Mouse (Mus musculus): ENCODE measurements around the gene Cnbd2. TPM values are rescaled to one million over a fixed set of nuclear protein-coding genes. Genes with fewer than 3 reads are reported as not detected.

The Cnbd2 gene
- polyA plus RNA-seq, 1 experiment from 2014 or later, result 2.9 TPM

GRCm38 (mm10) chr2:156349286-156349848 lies 37.3 kb downstream of the Cnbd2 start:
- Histone ChIP-seq H3K36me3 (ENCODE audit: control insufficient read depth, insufficient read depth, low read length) (no peaks in the 10 kb centered on the region), H3K4me3 (ENCODE audit: low read depth, low read length) (no peak overlapping the region), H3K4me1 (replicated peaks; ENCODE audit: control insufficient read depth, insufficient read depth, low read length) (no peaks in the 10 kb centered on the region), H3K9me3 (ENCODE audit: control insufficient read depth, low read length) (no peaks in the 10 kb centered on the region), H3K27ac (ENCODE audit: low read depth, low read length) (no peak overlapping the region), H3K4me2 (no peak overlapping the region), H3K27me3 (replicated peaks; ENCODE audit: control insufficient read depth, insufficient read depth, low read length) (no peaks in the 10 kb centered on the region), H3K9ac (ENCODE audit: low read depth, low read length) (no peak overlapping the region)
- no peak for DNase-seq (ENCODE audit: low spot score)
- 90% methylated on average over 4 of the region's 4 CpGs for WGBS
- ATAC-seq (replicated peaks; ENCODE audit: low FRiP score), result no peak

DNA sequence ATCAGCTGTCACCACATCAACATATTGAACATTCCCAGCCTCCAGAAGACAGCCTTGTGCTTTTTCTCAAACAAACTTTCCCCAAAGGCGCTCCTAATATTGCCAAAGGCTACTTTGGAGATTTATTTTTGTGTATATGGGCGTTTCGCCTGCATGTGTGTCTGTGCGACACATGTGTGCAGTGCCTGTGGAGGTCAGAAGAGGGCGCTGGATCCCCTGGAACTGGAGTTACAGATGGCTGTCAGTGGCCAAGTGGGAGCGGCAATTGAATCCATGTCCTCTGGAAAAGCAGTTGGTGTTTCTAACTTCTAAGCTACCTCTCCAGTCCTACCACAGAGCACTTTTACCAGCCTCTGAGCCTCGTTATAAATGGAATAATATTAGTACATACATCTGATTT lies 39.1 kb downstream of the Cnbd2 start:
- no peaks in the 10 kb centered on the region for H3K4me1 ChIP-seq (replicated peaks; ENCODE audit: control insufficient read depth, insufficient read depth, low read length)
- no peak for ATAC-seq (replicated peaks; ENCODE audit: low FRiP score)
- WGBS, result 79% methylated on average over 7 of the region's 7 CpGs
- no peaks in the 10 kb centered on the region for H3K27me3 ChIP-seq (replicated peaks; ENCODE audit: control insufficient read depth, insufficient read depth, low read length)
- no peak overlapping the region for H3K4me2 ChIP-seq
- H3K9ac ChIP-seq (ENCODE audit: low read depth, low read length), result no peak overlapping the region
- DNase-seq (ENCODE audit: low spot score), result no peak
- H3K4me3 ChIP-seq (ENCODE audit: low read depth, low read length), result no peak overlapping the region
- no peaks in the 10 kb centered on the region for H3K36me3 ChIP-seq (ENCODE audit: control insufficient read depth, insufficient read depth, low read length)
- no peak overlapping the region for H3K27ac ChIP-seq (ENCODE audit: low read depth, low read length)
- H3K9me3 ChIP-seq (ENCODE audit: control insufficient read depth, low read length), result no peaks in the 10 kb centered on the region

- WGBS, result 66% methylated on average over 8 of the region's 8 CpGs
- no peaks in the 10 kb centered on the region for H3K9me3 ChIP-seq (ENCODE audit: control insufficient read depth, low read length)
- no peak overlapping the region for H3K4me2 ChIP-seq
- H3K4me1 ChIP-seq (replicated peaks; ENCODE audit: control insufficient read depth, insufficient read depth, low read length), result no peaks in the 10 kb centered on the region
- no peak overlapping the region for H3K9ac ChIP-seq (ENCODE audit: low read depth, low read length)
- no peaks in the 10 kb centered on the region for H3K36me3 ChIP-seq (ENCODE audit: control insufficient read depth, insufficient read depth, low read length)
- no peak overlapping the region for H3K27ac ChIP-seq (ENCODE audit: low read depth, low read length)
- ATAC-seq (replicated peaks; ENCODE audit: low FRiP score) (no peak), DNase-seq (ENCODE audit: low spot score) (no peak)
- no peak overlapping the region for H3K4me3 ChIP-seq (ENCODE audit: low read depth, low read length)
- H3K27me3 ChIP-seq (replicated peaks; ENCODE audit: control insufficient read depth, insufficient read depth, low read length), result no peaks in the 10 kb centered on the region
Measured at GRCm38 (mm10) chr2:156352413-156353165, 40.5 kb downstream of the Cnbd2 start.

DNA sequence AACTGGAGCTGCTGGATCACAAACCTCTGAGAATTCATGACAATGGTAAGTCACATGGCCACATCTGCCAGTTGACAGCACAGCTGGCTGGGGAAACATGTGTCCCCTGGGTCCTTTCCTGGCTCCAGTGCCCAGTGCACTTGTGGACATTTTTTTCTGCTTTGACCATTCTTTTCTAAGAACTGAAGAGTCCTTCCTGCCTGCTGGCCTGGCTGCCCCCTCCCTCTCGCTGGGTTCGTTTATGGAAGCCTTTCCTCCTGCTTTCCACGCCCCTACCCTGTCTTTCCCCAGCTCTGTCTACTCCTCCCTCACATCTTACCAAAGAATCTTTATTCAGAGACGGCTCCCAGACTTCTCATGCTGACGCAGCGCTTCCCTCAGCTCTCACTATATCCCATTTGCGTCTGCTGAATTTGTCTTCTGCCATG lies 41.2 kb downstream of the Cnbd2 start:
- H3K4me3 ChIP-seq (ENCODE audit: low read depth, low read length), result no peak overlapping the region
- no peak for ATAC-seq (replicated peaks; ENCODE audit: low FRiP score)

DNA sequence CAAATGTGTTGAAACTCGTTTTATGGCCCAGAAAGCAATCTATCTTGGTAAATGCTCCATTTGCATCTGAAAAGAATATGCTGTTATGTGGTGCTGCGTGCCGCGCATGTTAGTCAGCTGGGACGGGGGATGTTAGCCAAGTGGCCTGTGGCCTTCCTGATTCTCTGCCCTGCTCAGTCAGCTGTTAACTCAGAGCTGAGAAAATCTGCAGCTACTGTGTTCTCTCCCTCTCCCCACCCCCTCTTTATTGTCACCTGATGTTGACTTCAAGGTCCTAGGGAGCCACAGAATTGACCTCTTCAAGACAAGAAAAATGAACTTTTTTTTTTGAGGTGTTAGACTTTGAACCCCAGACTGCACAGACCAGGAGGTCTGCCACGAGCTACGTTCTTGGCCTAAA lies 43.9 kb downstream of the Cnbd2 start:
- H3K4me1 ChIP-seq (replicated peaks; ENCODE audit: control insufficient read depth, insufficient read depth, low read length), result no peaks in the 10 kb centered on the region
- H3K27me3 ChIP-seq (replicated peaks; ENCODE audit: control insufficient read depth, insufficient read depth, low read length), result no peaks in the 10 kb centered on the region
- WGBS, result 81% methylated on average over 7 of the region's 7 CpGs
- H3K36me3 ChIP-seq (ENCODE audit: control insufficient read depth, insufficient read depth, low read length), result no peaks in the 10 kb centered on the region
- H3K9ac ChIP-seq (ENCODE audit: low read depth, low read length), result no peak overlapping the region
- no peak overlapping the region for H3K4me2 ChIP-seq
- no peak for ATAC-seq (replicated peaks; ENCODE audit: low FRiP score)
- no peaks in the 10 kb centered on the region for H3K9me3 ChIP-seq (ENCODE audit: control insufficient read depth, low read length)
- DNase-seq (ENCODE audit: low spot score), result no peak
- H3K4me3 ChIP-seq (ENCODE audit: low read depth, low read length), result no peak overlapping the region
- no peak overlapping the region for H3K27ac ChIP-seq (ENCODE audit: low read depth, low read length)

More for the DNA sequence above, 41.2 kb downstream of the Cnbd2 start:
- Histone ChIP-seq H3K9ac (ENCODE audit: low read depth, low read length) (no peak overlapping the region), H3K27me3 (replicated peaks; ENCODE audit: control insufficient read depth, insufficient read depth, low read length) (no peaks in the 10 kb centered on the region), H3K4me1 (replicated peaks; ENCODE audit: control insufficient read depth, insufficient read depth, low read length) (no peaks in the 10 kb centered on the region), H3K36me3 (ENCODE audit: control insufficient read depth, insufficient read depth, low read length) (no peaks in the 10 kb centered on the region), H3K9me3 (ENCODE audit: control insufficient read depth, low read length) (no peaks in the 10 kb centered on the region), H3K27ac (ENCODE audit: low read depth, low read length) (no peak overlapping the region), H3K4me2 (no peak overlapping the region; the same call in 1 of the 2 replicates)
- 57% methylated on average over 7 of the region's 7 CpGs for WGBS
- DNase-seq (ENCODE audit: low spot score), result no peak

DNA sequence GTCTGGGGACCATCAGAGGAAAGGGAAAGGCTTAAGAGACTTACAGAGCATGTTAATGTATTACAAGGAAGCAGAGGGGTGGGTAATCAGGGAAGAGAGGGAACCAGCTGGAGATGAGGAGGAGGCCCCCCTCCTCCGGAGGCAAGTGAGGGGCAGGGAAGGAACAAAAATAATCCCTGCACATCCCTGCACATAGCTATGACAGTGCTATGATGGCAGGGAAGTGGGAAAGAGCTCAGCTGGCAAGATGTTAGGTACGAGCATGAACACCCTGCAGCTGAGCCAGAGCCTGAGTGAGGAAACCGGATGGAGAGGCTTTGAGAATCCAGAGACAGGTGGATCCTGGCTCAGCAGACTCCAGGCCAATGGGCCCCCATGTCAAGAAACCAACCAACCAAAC lies 56.4 kb downstream of the Cnbd2 start:
- no peaks in the 10 kb centered on the region for H3K4me1 ChIP-seq (replicated peaks; ENCODE audit: control insufficient read depth, insufficient read depth, low read length)
- no peaks in the 10 kb centered on the region for H3K27me3 ChIP-seq (replicated peaks; ENCODE audit: control insufficient read depth, insufficient read depth, low read length)
- no peaks in the 10 kb centered on the region for H3K9me3 ChIP-seq (ENCODE audit: control insufficient read depth, low read length)
- no peak overlapping the region for H3K4me2 ChIP-seq
- ATAC-seq (replicated peaks; ENCODE audit: low FRiP score) (no peak), DNase-seq (ENCODE audit: low spot score) (no peak)
- H3K4me3 ChIP-seq (ENCODE audit: low read depth, low read length), result no peak overlapping the region
- H3K9ac ChIP-seq (ENCODE audit: low read depth, low read length), result no peak overlapping the region
- WGBS, result 69% methylated on average over 3 of the region's 3 CpGs
- H3K36me3 ChIP-seq (ENCODE audit: control insufficient read depth, insufficient read depth, low read length), result no peaks in the 10 kb centered on the region
- no peak overlapping the region for H3K27ac ChIP-seq (ENCODE audit: low read depth, low read length)

DNA sequence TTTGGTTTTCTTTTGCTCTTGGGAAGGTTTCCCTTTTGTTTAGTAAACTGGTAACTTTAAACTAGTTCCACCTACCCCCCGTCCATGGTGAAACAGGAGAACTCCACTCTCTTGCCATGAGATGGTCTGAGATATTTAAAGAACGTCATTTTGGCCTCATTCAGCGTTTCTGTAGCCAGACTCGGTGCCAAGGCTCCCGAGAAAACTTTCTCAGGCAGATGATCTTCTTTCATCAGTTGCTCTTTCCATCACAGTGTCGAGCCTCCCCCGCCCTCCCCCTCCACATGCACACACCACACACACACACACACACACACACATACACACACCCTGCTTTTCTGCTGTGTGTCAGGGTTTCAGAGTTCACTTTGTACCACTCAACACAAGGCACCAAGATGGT lies 58.8 kb downstream of the Cnbd2 start:
- no peak overlapping the region for H3K27ac ChIP-seq (ENCODE audit: low read depth, low read length)
- no peak for ATAC-seq (replicated peaks; ENCODE audit: low FRiP score)
- 79% methylated on average over 7 of the region's 7 CpGs for WGBS

DNA sequence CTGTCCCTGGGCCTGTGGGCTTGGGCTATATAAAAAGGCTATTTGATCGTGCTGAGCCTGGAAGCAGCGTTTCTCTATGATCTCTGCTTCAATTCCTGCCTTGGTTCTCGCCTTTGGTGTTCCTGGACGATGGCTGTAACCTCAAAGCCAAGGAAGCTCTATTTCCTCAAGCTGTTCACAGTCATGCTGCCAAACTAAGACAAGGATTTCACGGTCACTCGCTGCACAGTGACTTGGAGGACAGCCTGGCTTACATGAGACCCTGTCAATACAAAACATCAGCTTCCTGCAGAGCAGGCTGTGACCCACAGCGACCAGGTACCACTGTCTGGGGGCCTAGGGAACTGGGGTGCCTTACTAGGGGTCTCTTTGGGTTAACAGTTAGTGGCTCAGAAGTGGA lies 64.9 kb downstream of the Cnbd2 start:
- Histone ChIP-seq H3K4me2 (no peak overlapping the region), H3K36me3 (ENCODE audit: control insufficient read depth, insufficient read depth, low read length) (no peaks in the 10 kb centered on the region), H3K9ac (ENCODE audit: low read depth, low read length) (no peak overlapping the region), H3K4me1 (replicated peaks; ENCODE audit: control insufficient read depth, insufficient read depth, low read length) (no peaks in the 10 kb centered on the region), H3K27ac (ENCODE audit: low read depth, low read length) (no peak overlapping the region), H3K27me3 (replicated peaks; ENCODE audit: control insufficient read depth, insufficient read depth, low read length) (no peaks in the 10 kb centered on the region), H3K4me3 (ENCODE audit: low read depth, low read length) (no peak overlapping the region), H3K9me3 (ENCODE audit: control insufficient read depth, low read length) (no peaks in the 10 kb centered on the region)
- DNase-seq (ENCODE audit: low spot score) (no peak), ATAC-seq (replicated peaks; ENCODE audit: low FRiP score) (no peak)
- 80% methylated on average over 7 of the region's 7 CpGs for WGBS

More for the DNA sequence above, 58.8 kb downstream of the Cnbd2 start:
- no peaks in the 10 kb centered on the region for H3K4me1 ChIP-seq (replicated peaks; ENCODE audit: control insufficient read depth, insufficient read depth, low read length)
- no peak overlapping the region for H3K4me2 ChIP-seq
- no peaks in the 10 kb centered on the region for H3K27me3 ChIP-seq (replicated peaks; ENCODE audit: control insufficient read depth, insufficient read depth, low read length)
- H3K9me3 ChIP-seq (ENCODE audit: control insufficient read depth, low read length), result no peaks in the 10 kb centered on the region
- no peak for DNase-seq (ENCODE audit: low spot score)
- no peak overlapping the region for H3K4me3 ChIP-seq (ENCODE audit: low read depth, low read length)
- no peaks in the 10 kb centered on the region for H3K36me3 ChIP-seq (ENCODE audit: control insufficient read depth, insufficient read depth, low read length)
- H3K9ac ChIP-seq (ENCODE audit: low read depth, low read length), result no peak overlapping the region

GRCm38 (mm10) chr2:156379929-156380328 lies 67.8 kb downstream of the Cnbd2 start:
- no peaks in the 10 kb centered on the region for H3K36me3 ChIP-seq (ENCODE audit: control insufficient read depth, insufficient read depth, low read length)
- 91% methylated on average over 10 of the region's 10 CpGs for WGBS
- H3K4me2 ChIP-seq, result no peak overlapping the region
- no peak overlapping the region for H3K9ac ChIP-seq (ENCODE audit: low read depth, low read length)
- no peak overlapping the region for H3K27ac ChIP-seq (ENCODE audit: low read depth, low read length)
- no peaks in the 10 kb centered on the region for H3K9me3 ChIP-seq (ENCODE audit: control insufficient read depth, low read length)
- no peaks in the 10 kb centered on the region for H3K27me3 ChIP-seq (replicated peaks; ENCODE audit: control insufficient read depth, insufficient read depth, low read length)
- ATAC-seq (replicated peaks; ENCODE audit: low FRiP score) (no peak), DNase-seq (ENCODE audit: low spot score) (no peak)
- H3K4me3 ChIP-seq (ENCODE audit: low read depth, low read length), result no peak overlapping the region
- H3K4me1 ChIP-seq (replicated peaks; ENCODE audit: control insufficient read depth, insufficient read depth, low read length), result no peaks in the 10 kb centered on the region
